Mouse (Mus musculus) midbrain, embryonic 11.5 days (tissue): Measurements from ENCODE around the gene Negr1. TPM values are rescaled to one million over a fixed set of nuclear protein-coding genes. Genes with fewer than 3 reads are reported as not detected.

Experiments
- ATAC-seq: fragments of 200-750 bp; cut with Nextera tagmentation; 2 replicates; pipeline ENCODE4 v1.8.0; 2017; ENCODE audit warnings: moderate TSS enrichment, moderate library complexity; ENCODE audit not compliant: low FRiP score
- DNase-seq: peaks from one replicate; pipeline ENCODE4 v3.0.0; 2015; ENCODE audit warnings: low spot score; ENCODE audit errors: missing footprints
- H3K27ac ChIP-seq: fragments of 300-500 bp; sonication (generic); 2 replicates; pipeline ENCODE4 v1.5.1; 2014; ENCODE audit warnings: low read depth, low read length
- H3K27me3 ChIP-seq: fragments of 300-500 bp; sonication (generic); 2 replicates; pipeline ENCODE4 v1.6.1; 2014; ENCODE audit warnings: mild to moderate bottlenecking, low read length, moderate library complexity, mixed read lengths; ENCODE audit not compliant: control insufficient read depth, insufficient read depth
- H3K36me3 ChIP-seq: fragments of 300-500 bp; sonication (generic); 2 replicates; pipeline ENCODE4 v1.6.1; 2014; ENCODE audit warnings: mild to moderate bottlenecking, low read length, moderate library complexity, mixed read lengths; ENCODE audit not compliant: control insufficient read depth, insufficient read depth
- H3K4me1 ChIP-seq: fragments of 300-500 bp; sonication (generic); 2 replicates; pipeline ENCODE4 v1.6.1; 2014; ENCODE audit warnings: low read length; ENCODE audit not compliant: control insufficient read depth, insufficient read depth
- H3K4me2 ChIP-seq: fragments of 300-500 bp; sonication (generic); 2 replicates; pipeline ENCODE4 v1.6.1; 2014; ENCODE audit warnings: mild to moderate bottlenecking, moderate library complexity
- H3K4me3 ChIP-seq: fragments of 300-500 bp; sonication (generic); 2 replicates; pipeline ENCODE4 v1.5.1; 2014; ENCODE audit warnings: low read depth, low read length
- H3K9ac ChIP-seq: fragments of 300-500 bp; sonication (generic); 2 replicates; pipeline ENCODE4 v1.6.1; 2014; ENCODE audit warnings: low read length
- H3K9me3 ChIP-seq: fragments of 300-500 bp; sonication (generic); 2 replicates; pipeline ENCODE4 v1.6.1; 2016; ENCODE audit warnings: low read length; ENCODE audit not compliant: control insufficient read depth
- WGBS: fragments of 180-500 bp; shearing (Covaris S2); extraction: QIAGEN DNeasy Blood & Tissue Kit; methylation state at CpG from one replicate; pipeline ENCODE4 v1.1.7; 2014; 5-methylcytosine and 5-hydroxymethylcytosine counted together
- polyA plus RNA-seq: library from polyadenylated mRNA; unstranded; fragments of >200 nt; fragmentation: Nextera tagmentation; extraction: Ambion mirVana; gene quantifications from 2 replicates; pipeline ENCODE4 v1.2.1, GENCODE M21; 2014

Negr1 gene
- polyA plus RNA-seq, 1 experiment from 2014 or later: 4.4 TPM

DNA sequence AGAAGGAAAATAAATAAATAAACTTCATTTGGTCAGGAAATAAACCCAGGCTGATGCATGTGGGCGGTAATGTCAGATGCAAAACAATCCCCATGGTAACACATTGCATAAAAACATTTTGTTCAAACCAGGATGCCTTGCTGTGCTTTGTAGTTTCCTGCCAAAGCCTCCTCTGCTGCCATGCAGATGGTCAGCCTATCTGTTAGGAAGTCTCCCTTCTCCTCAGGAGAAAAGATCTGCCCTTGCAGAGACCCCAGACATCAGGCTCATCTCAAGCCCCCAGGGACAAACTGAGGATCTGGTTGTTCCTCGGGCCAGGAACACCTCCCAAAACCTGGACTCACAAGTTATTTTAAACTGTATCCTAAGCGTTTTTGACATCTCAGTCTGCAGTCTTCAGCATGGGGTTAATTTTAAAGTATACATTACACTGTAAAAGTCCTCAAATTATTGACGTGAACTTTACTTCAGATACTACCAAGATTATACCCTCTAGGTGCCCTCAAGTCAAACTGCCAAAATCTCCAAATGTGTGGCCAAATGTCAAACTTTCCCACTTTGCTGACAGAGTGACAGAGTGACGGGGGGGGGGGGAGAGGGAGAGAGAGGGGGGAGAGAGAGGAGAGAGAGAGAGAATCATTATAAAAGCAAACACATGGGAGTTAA lies 366.9 kb downstream of the Negr1 start:
- Histone ChIP-seq H3K4me3 (no peak overlapping the region), H3K27ac (no peak overlapping the region), H3K9me3 (no peaks in the 10 kb centered on the region), H3K27me3 (no peaks in the 10 kb centered on the region), H3K36me3 (no peaks in the 10 kb centered on the region), H3K4me2 (no peak overlapping the region), H3K4me1 (no peaks in the 10 kb centered on the region), H3K9ac (no peak overlapping the region)
- DNase-seq (peak; percentile 69), ATAC-seq (no peak)
- WGBS: 72% methylated on average over 5 of the region's 5 CpGs

GRCm38 (mm10) chr3:156929062-156929397 lies 367.4 kb downstream of the Negr1 start:
- H3K4me1 ChIP-seq: no peaks in the 10 kb centered on the region
- no peak overlapping the region for H3K4me2 ChIP-seq
- H3K27me3 ChIP-seq: no peaks in the 10 kb centered on the region
- H3K4me3 ChIP-seq: no peak overlapping the region
- H3K9me3 ChIP-seq: no peaks in the 10 kb centered on the region
- H3K9ac ChIP-seq: no peak overlapping the region
- WGBS: 88% methylated on average over 3 of the region's 3 CpGs
- ATAC-seq: no peak
- H3K36me3 ChIP-seq: no peaks in the 10 kb centered on the region
- H3K27ac ChIP-seq: no peak overlapping the region
- DNase-seq: no peak

GRCm38 (mm10) chr3:156929677-156930440 lies 368.3 kb downstream of the Negr1 start:
- H3K9ac ChIP-seq: no peak overlapping the region

DNA sequence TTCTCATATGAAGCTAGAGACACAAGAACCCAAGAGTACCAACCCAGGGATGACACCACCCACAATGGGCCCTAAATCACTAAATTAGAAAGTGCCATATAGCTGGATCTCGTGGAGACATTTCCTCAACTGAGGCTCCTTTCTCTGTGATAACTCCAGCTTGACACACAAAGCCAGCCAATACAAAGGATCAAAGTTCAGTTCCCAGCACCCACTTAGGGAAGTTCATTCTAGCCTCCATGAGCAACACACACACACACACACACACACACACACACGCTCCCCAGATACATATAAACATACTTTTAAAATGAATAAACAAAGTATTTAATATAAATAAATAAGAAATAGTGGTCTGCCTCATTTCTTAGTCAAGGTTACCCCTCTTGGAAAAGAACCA lies 369.4 kb downstream of the Negr1 start:
- WGBS: 79% methylated on average over 2 of the region's 2 CpGs
- Histone ChIP-seq H3K27me3 (no peaks in the 10 kb centered on the region), H3K9me3 (no peaks in the 10 kb centered on the region), H3K4me2 (no peak overlapping the region), H3K36me3 (no peaks in the 10 kb centered on the region), H3K9ac (no peak overlapping the region), H3K4me1 (no peaks in the 10 kb centered on the region), H3K27ac (no peak overlapping the region), H3K4me3 (no peak overlapping the region)
- DNase-seq (no peak), ATAC-seq (no peak)

More at GRCm38 (mm10) chr3:156929677-156930440, 368.3 kb downstream of the Negr1 start:
- 92% methylated on average over 2 of the region's 2 CpGs for WGBS
- Histone ChIP-seq H3K9me3 (no peaks in the 10 kb centered on the region), H3K27ac (no peak overlapping the region), H3K4me2 (no peak overlapping the region), H3K4me3 (no peak overlapping the region), H3K27me3 (no peaks in the 10 kb centered on the region), H3K4me1 (no peaks in the 10 kb centered on the region), H3K36me3 (no peaks in the 10 kb centered on the region)
- no peak for DNase-seq
- ATAC-seq: no peak

- Histone ChIP-seq H3K27ac (no peak overlapping the region), H3K4me1 (no peaks in the 10 kb centered on the region), H3K4me3 (no peak overlapping the region), H3K4me2 (no peak overlapping the region), H3K27me3 (no peaks in the 10 kb centered on the region), H3K9me3 (no peaks in the 10 kb centered on the region), H3K9ac (no peak overlapping the region), H3K36me3 (no peaks in the 10 kb centered on the region)
- 95% methylated on average over 1 of the region's 1 CpGs for WGBS
- ATAC-seq (no peak), DNase-seq (no peak)
Observed at GRCm38 (mm10) chr3:156931540-156931939, 369.9 kb downstream of the Negr1 start.

DNA sequence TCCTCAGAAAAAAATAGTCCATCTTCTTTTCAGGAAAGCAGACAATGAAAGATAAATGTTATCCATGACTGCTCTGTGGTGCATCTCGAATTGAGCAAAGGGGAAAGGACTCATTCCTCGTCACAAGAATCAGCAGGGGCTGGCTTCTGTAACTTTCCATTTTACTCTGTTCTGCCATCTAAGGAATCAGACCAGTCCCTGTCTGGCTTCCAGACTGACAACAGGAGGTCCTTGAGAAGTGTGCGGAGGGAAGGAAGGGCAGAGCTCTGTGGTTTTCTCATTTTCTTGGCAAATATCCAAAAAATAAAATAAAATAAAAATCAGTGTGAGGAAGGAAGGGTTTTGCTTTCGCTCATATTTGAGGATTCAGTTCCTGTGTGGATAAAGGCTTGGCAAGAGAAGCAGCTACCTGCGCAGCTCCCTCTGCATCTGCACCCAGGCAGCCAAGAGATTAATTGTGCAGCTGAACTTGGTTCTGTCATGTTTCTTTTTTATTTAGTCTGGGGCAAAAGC lies 373.2 kb downstream of the Negr1 start:
- DNase-seq (no peak), ATAC-seq (no peak)
- Histone ChIP-seq H3K36me3 (no peaks in the 10 kb centered on the region), H3K4me3 (no peak overlapping the region), H3K4me2 (no peak overlapping the region), H3K27ac (no peak overlapping the region), H3K4me1 (no peaks in the 10 kb centered on the region), H3K9me3 (no peaks in the 10 kb centered on the region), H3K9ac (no peak overlapping the region), H3K27me3 (no peaks in the 10 kb centered on the region)
- WGBS: 69% methylated on average over 5 of the region's 5 CpGs

- Histone ChIP-seq H3K4me1 (no peaks in the 10 kb centered on the region), H3K27ac (no peak overlapping the region), H3K36me3 (no peaks in the 10 kb centered on the region), H3K9ac (no peak overlapping the region), H3K27me3 (no peaks in the 10 kb centered on the region), H3K4me2 (no peak overlapping the region), H3K9me3 (no peaks in the 10 kb centered on the region), H3K4me3 (no peak overlapping the region)
- ATAC-seq (peak; percentile 66; the same call in 1 of the 2 replicates), DNase-seq (no peak)
- 47% methylated on average over 6 of the region's 6 CpGs for WGBS
Observed at GRCm38 (mm10) chr3:156947404-156947803, 385.8 kb downstream of the Negr1 start.

GRCm38 (mm10) chr3:156952970-156953369 lies 391.4 kb downstream of the Negr1 start:
- Histone ChIP-seq H3K27ac (no peak overlapping the region), H3K36me3 (no peaks in the 10 kb centered on the region), H3K4me1 (no peaks in the 10 kb centered on the region), H3K4me3 (no peak overlapping the region), H3K27me3 (no peaks in the 10 kb centered on the region), H3K9me3 (no peaks in the 10 kb centered on the region), H3K9ac (no peak overlapping the region), H3K4me2 (no peak overlapping the region)
- WGBS: 81% methylated on average over 6 of the region's 6 CpGs
- DNase-seq (no peak), ATAC-seq (no peak)

DNA sequence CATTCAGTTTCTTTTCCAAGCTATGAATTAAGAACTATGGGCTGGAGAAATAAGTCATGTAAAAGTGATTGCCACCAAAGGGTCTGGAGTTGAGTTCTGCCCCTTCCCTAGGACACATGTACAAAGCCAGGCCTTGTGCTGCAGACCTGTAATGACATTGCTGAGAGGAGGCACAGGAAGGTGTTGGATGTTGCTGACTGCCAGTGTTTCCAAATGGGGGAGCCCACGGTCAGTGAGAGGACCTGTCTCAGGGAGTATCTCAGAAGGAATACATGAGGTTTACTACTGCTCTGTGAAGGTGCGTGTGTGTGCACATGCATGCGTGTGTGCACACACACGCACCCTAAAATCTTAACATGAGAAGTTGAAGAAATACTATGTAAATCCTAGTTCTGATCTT lies 393.5 kb downstream of the Negr1 start:
- no peaks in the 10 kb centered on the region for H3K27me3 ChIP-seq
- DNase-seq (no peak), ATAC-seq (no peak)
- no peak overlapping the region for H3K4me3 ChIP-seq
- no peak overlapping the region for H3K4me2 ChIP-seq
- no peaks in the 10 kb centered on the region for H3K9me3 ChIP-seq
- H3K9ac ChIP-seq: no peak overlapping the region
- WGBS: 88% methylated on average over 4 of the region's 4 CpGs
- H3K27ac ChIP-seq: no peak overlapping the region
- H3K4me1 ChIP-seq: no peaks in the 10 kb centered on the region
- H3K36me3 ChIP-seq: no peaks in the 10 kb centered on the region
